ENCODE assay signal across 23 mouse cellular contexts in genomic region chr5:139756586-139756985, GRCm38 (mm10). TPM values are rescaled to one million over a fixed set of nuclear protein-coding genes. Genes with fewer than 3 reads are reported as not detected.
"Had no signal": no experiment of that assay in that cellular context is flagged by ENCODE, and none has a peak within 500 bp of the region (broad histone marks: within the 10 kb centered on the region; RNA-seq: fewer than 3 reads in every experiment).

No protein-coding gene starts in this region.

- ATAC-seq: inflammation-experienced regulatory T-cells, adult 6 months; intestine, embryonic 15.5 days; intestine, postnatal 0 days had no signal

- H3K4me1 ChIP-seq: heart, embryonic 10.5 days; heart, embryonic 12.5 days; hindbrain, embryonic 10.5 days; hindbrain, embryonic 13.5 days; hindbrain, embryonic 15.5 days; intestine, embryonic 15.5 days; limb, embryonic 12.5 days had no signal

- H3K9ac ChIP-seq: heart, embryonic 12.5 days; hindbrain, embryonic 13.5 days; hindbrain, embryonic 15.5 days; intestine, embryonic 15.5 days; limb, embryonic 12.5 days; liver, embryonic 13.5 days had no signal

- DNase-seq: gastrocnemius, adult 2 months; gastrocnemius, postnatal 10 days; gastrocnemius, postnatal 25 days; heart, adult 18-20 months; heart, postnatal 10 days; heart, postnatal 4 days; kidney, adult 18-20 months; kidney, adult 8-10 months; kidney, postnatal 10 days; kidney, postnatal 4 days; liver, embryonic 13.5 days had no signal

- H3K27me3 ChIP-seq: heart, embryonic 12.5 days; hindbrain, embryonic 13.5 days; hindbrain, embryonic 15.5 days; intestine, embryonic 15.5 days; limb, embryonic 12.5 days; liver, embryonic 13.5 days had no signal

- H3K9me3 ChIP-seq: heart, embryonic 10.5 days; heart, embryonic 12.5 days; hindbrain, embryonic 10.5 days; hindbrain, embryonic 13.5 days; hindbrain, embryonic 15.5 days; intestine, embryonic 15.5 days; limb, embryonic 10.5 days; limb, embryonic 12.5 days; liver, embryonic 13.5 days had no signal

- H3K4me2 ChIP-seq: heart, embryonic 12.5 days; hindbrain, embryonic 13.5 days; hindbrain, embryonic 15.5 days; intestine, embryonic 15.5 days; limb, embryonic 12.5 days; liver, embryonic 13.5 days had no signal

- H3K4me3 ChIP-seq: gastrocnemius, adult 2 months; heart, embryonic 10.5 days; heart, embryonic 12.5 days; hindbrain, embryonic 10.5 days; hindbrain, embryonic 13.5 days; hindbrain, embryonic 15.5 days; intestine, embryonic 15.5 days; layer of hippocampus, adult 2 months; left cerebral cortex, adult 2 months; limb, embryonic 10.5 days; limb, embryonic 12.5 days; liver, embryonic 13.5 days had no signal

- H3K27ac ChIP-seq: gastrocnemius, adult 2 months; heart, embryonic 10.5 days; hindbrain, embryonic 10.5 days; hindbrain, embryonic 13.5 days; hindbrain, embryonic 15.5 days; intestine, embryonic 15.5 days; layer of hippocampus, adult 2 months; left cerebral cortex, adult 2 months; limb, embryonic 10.5 days; limb, embryonic 12.5 days had no signal

RNA-seq across cellular contexts. Expression of gene Micall2, which starts 20.4 kb away (rescaled TPM):
- polyA plus RNA-seq: inflammation-experienced regulatory T-cells, adult 6 months had no signal
